Mouse (Mus musculus) ES-Bruce4 (cell line): ENCODE measurements around the gene Phyhipl. TPM values are rescaled to one million over a fixed set of nuclear protein-coding genes. Genes with fewer than 3 reads are reported as not detected.

Experiments
- H3K27ac ChIP-seq: 2 replicates; pipeline ENCODE4 v1.5.1; 2012; ENCODE audit warnings: low read length, inconsistent platforms; ENCODE audit not compliant: insufficient read depth
- H3K27me3 ChIP-seq: 2 replicates; pipeline ENCODE4 v1.6.1; 2012; ENCODE audit warnings: mild to moderate bottlenecking, low read length, inconsistent platforms; ENCODE audit not compliant: control insufficient read depth, poor library complexity, insufficient read depth, severe bottlenecking
- H3K36me3 ChIP-seq: 2 replicates; pipeline ENCODE4 v1.6.1; 2012; ENCODE audit warnings: inconsistent platforms, mild to moderate bottlenecking, low read length, moderate library complexity; ENCODE audit not compliant: control insufficient read depth, poor library complexity, insufficient read depth, severe bottlenecking
- H3K4me1 ChIP-seq: one replicate; pipeline ENCODE4 v1.8.1; 2011; ENCODE audit warnings: low read length; ENCODE audit not compliant: control insufficient read depth, insufficient read depth
- H3K4me3 ChIP-seq: 2 replicates; pipeline ENCODE4 v1.5.1; 2011; ENCODE audit warnings: low read depth, mild to moderate bottlenecking, low read length
- H3K9ac ChIP-seq: 2 replicates; pipeline ENCODE4 v1.6.1; 2012; ENCODE audit warnings: low read depth, mild to moderate bottlenecking, inconsistent platforms; ENCODE audit not compliant: poor library complexity, severe bottlenecking
- H3K9me3 ChIP-seq: replicated peaks from 2 replicates; pipeline ENCODE4 v1.6.1; 2012; ENCODE audit warnings: mild to moderate bottlenecking, low read length, inconsistent platforms; ENCODE audit not compliant: control insufficient read depth, poor library complexity, insufficient read depth, severe bottlenecking
- CTCF ChIP-seq: IDR thresholded peaks from one replicate; pipeline ENCODE4 v1.8.1; 2011; ENCODE audit warnings: low read depth, low read length
- EP300 ChIP-seq: IDR thresholded peaks from 2 replicates; pipeline ENCODE4 v1.6.1; 2011; ENCODE audit warnings: low read depth, low read length; ENCODE audit not compliant: insufficient read depth
- POLR2A ChIP-seq: IDR thresholded peaks from one replicate; pipeline ENCODE4 v1.8.1; 2011; ENCODE audit warnings: low read length; ENCODE audit not compliant: insufficient read depth
- polyA plus RNA-seq: library from polyadenylated mRNA; stranded (reverse); fragments of >200 nt; gene quantifications from 2 replicates; pipeline ENCODE4 v1.2.4, GENCODE M21; 2011; ENCODE audit warnings: low read depth; ENCODE audit not compliant: missing spikeins, insufficient read depth, insufficient read length

Phyhipl gene
- polyA plus RNA-seq: 4.8 and 6.2 TPM in 2 replicates

DNA sequence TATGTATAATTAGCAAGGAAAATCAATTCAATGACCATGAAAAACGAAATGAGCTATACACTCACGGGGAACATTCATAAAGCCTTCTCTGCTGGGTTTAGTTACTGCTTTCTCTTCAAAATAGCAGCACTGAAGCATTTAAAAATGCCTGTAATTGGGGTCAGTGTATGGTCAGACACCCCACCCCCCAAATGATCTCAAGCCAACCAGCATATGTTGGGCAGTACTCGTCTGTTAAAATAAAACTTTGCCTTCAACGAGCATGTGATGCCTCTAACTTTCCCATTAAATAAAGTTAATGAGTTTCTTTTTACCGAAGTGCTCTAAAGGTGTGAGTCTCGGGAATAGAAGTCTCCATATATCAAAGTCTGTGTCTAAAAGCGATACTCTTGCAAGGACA is at the start of gene Phyhipl:
TSS of gene Phyhipl (minus strand) at position 138 of the 400 bp plus-strand sequence.
- Histone ChIP-seq H3K4me3 (no peak within 1 kb of the TSS), H3K36me3 (no peaks in the 10 kb centered on the region), H3K27ac (no peak within 1 kb of the TSS), H3K4me1 (no peaks in the 10 kb centered on the region), H3K27me3 (peaks cover 1% of the 10 kb centered on the region; the same call in 1 of the 2 replicates), H3K9ac (no peak within 1 kb of the TSS), H3K9me3 (peaks cover 12% of the 10 kb centered on the region)
- TF ChIP-seq POLR2A: no peak
- TF ChIP-seq EP300: no peak
- no peak for TF ChIP-seq CTCF

DNA sequence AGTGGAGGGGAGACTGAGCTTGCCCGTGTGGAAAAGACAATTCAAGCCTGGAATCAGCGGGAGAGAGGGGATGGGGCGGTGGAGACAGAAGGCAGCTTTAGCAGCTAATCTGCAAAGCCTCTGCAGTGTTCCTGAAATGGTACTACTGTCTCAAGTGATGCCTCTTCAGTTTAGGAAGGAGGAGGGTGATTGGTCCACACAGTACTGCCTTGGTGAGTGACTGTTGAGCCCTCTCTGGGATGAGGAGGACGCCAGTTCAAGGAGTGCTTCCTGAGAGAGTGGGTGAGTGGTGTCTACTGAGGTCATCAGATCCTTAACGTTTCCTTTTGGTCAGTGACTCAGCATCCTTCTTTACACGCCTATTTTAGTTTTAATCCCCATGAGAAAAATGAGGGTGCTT is 47.4 kb upstream of the Phyhipl start:
- H3K4me3 ChIP-seq: no peak overlapping the region
- H3K9ac ChIP-seq: no peak overlapping the region
- TF ChIP-seq POLR2A: no peak
- TF ChIP-seq EP300: no peak
- no peak for TF ChIP-seq CTCF
- H3K9me3 ChIP-seq: no peaks in the 10 kb centered on the region
- no peak overlapping the region for H3K27ac ChIP-seq
- no peaks in the 10 kb centered on the region for H3K4me1 ChIP-seq
- H3K36me3 ChIP-seq: no peaks in the 10 kb centered on the region
- H3K27me3 ChIP-seq: no peaks in the 10 kb centered on the region

DNA sequence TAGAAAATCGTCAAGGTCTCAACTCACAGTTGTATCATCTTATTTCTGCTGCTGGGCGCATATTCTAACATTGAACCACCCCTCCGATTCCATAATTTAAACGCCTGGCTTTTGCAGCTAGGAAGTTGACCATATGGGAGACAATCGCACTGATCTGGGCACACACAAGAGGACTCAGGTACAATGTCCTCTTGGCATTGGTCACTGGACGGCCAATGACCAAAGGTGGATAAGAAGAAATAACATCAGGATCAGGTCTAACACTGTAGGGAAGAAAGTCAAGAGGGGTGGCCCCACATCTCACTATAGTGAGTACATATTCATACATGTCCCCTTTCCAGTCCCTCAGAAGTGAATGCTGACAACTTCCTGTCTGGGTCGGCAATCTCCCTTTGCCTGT is 43.8 kb upstream of the Phyhipl start:
- H3K9me3 ChIP-seq: peaks cover 3% of the 10 kb centered on the region; the same call in 1 of the 2 replicates
- H3K27me3 ChIP-seq: no peaks in the 10 kb centered on the region
- H3K9ac ChIP-seq: no peak overlapping the region
- no peaks in the 10 kb centered on the region for H3K4me1 ChIP-seq
- no peaks in the 10 kb centered on the region for H3K36me3 ChIP-seq
- TF ChIP-seq CTCF (no peak), EP300 (no peak), POLR2A (no peak)
- no peak overlapping the region for H3K4me3 ChIP-seq
- H3K27ac ChIP-seq: no peak overlapping the region

DNA sequence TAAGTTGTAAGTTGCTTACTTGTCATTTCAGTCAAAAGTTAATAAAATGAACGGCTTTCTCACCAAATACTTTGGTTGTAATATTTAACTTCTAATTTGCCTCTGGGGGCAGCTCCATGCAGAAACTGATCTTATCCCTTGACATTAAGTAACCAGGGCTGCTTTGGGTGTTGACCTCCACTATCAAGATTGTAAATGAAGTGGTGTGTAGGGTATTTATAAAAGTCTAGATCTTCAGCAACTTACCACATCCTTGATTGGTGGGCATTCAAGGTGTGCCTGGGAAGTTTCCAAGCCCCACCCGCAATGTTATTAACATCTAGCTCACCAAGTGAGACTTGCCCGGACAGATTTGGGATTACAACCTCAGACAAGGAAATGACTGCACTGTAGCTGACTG is 42.2 kb upstream of the Phyhipl start:
- H3K27ac ChIP-seq: peak overlapping the region; percentile 64
- no peaks in the 10 kb centered on the region for H3K27me3 ChIP-seq
- no peaks in the 10 kb centered on the region for H3K4me1 ChIP-seq
- peaks cover 8% of the 10 kb centered on the region; the same call in 1 of the 2 replicates for H3K9me3 ChIP-seq
- no peak overlapping the region for H3K9ac ChIP-seq
- H3K4me3 ChIP-seq: no peak overlapping the region
- no peak for TF ChIP-seq EP300
- TF ChIP-seq CTCF: no peak
- H3K36me3 ChIP-seq: no peaks in the 10 kb centered on the region

DNA sequence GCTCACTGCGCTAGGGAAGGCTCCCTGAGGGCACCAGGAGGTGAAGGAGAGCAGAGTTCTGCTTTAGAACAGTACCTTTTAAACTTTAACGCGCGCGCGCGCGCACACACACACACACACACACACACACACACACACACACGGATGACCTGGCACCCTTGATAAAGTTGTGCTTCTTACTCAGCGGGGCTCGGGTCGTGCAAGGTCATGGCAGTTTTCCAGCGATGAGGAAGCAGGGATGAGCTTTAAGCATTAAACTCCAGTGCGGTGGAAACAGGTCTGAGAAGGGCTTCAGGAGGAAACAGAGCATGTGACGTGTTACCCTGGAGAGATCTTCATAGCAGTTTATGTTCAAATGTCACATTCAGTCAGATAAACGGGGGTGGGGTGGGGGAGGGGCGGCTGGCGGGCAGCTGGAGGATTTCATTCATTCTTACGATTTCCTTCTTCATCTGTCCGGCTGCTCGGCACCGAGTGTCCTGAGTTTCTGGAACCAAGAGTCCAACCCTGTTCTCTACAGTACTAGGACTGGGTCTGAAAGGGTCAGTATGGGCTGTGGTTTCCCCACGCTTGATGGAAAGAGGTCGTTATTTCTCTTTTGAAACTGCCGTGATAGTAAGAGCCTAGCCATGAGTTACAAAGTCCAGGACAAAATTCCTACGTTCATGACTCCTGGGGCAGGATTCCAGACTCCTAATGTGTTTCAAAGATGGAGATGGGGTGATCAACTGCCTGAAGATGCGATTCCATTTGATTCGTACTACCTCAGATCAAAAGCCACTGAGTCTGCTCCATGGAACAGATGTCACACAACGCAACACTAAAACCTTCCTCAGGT is 41.2 kb upstream of the Phyhipl start:
- no peaks in the 10 kb centered on the region for H3K27me3 ChIP-seq
- H3K9me3 ChIP-seq: peaks cover 8% of the 10 kb centered on the region; the same call in 1 of the 2 replicates
- no peak overlapping the region for H3K4me3 ChIP-seq
- no peaks in the 10 kb centered on the region for H3K36me3 ChIP-seq
- H3K27ac ChIP-seq: no peak overlapping the region
- TF ChIP-seq EP300: no peak
- no peak for TF ChIP-seq CTCF
- no peak for TF ChIP-seq POLR2A
- no peaks in the 10 kb centered on the region for H3K4me1 ChIP-seq
- H3K9ac ChIP-seq: no peak overlapping the region

DNA sequence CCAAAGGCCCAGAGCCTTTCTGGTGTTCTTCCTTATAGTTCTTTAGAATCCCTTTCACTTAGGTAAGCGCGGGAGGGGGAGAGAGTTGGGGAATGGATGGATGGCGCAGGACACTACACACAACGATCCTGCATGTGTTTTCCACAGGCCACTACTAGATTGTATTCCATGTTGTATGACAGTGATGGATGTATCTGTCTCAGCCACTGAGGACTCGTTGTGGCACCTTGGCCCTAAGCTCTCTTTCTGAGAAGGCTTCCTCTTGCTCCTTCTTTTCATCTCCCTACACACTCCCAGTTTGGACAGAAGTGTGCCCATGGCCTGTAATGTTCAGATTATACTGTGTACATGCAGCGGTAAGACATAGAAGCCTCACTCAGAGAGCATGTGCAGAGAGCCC is 33.6 kb upstream of the Phyhipl start:
- Histone ChIP-seq H3K9ac (no peak overlapping the region), H3K36me3 (no peaks in the 10 kb centered on the region), H3K4me1 (peaks cover 4% of the 10 kb centered on the region), H3K4me3 (no peak overlapping the region), H3K9me3 (peaks cover 3% of the 10 kb centered on the region; the same call in 1 of the 2 replicates), H3K27ac (no peak overlapping the region), H3K27me3 (no peaks in the 10 kb centered on the region)
- TF ChIP-seq POLR2A: no peak
- no peak for TF ChIP-seq CTCF
- TF ChIP-seq EP300: no peak
